Mouse (Mus musculus) lung, postnatal 0 days (tissue): ENCODE results near the gene Snupn.

Experiments used
- CTCF ChIP-seq: IDR thresholded peaks from 2 replicates; pipeline ENCODE4 v1.5.1; 2016; ENCODE audit warnings: antibody characterized with exemption, mild to moderate bottlenecking
- EP300 ChIP-seq: IDR thresholded peaks from 2 replicates; pipeline ENCODE4 v1.6.1; 2016; ENCODE audit warnings: antibody characterized with exemption, mild to moderate bottlenecking, control low read depth

GRCm38 (mm10) chr9:56994286-56995197 lies 43.9 kb downstream of the Snupn start, which contains the start of gene Ptpn9:
- TF ChIP-seq CTCF: peak; percentile 78
- no peak for TF ChIP-seq EP300
